ENCODE assay signal across 8 mouse cellular contexts in the genomic region with DNA sequence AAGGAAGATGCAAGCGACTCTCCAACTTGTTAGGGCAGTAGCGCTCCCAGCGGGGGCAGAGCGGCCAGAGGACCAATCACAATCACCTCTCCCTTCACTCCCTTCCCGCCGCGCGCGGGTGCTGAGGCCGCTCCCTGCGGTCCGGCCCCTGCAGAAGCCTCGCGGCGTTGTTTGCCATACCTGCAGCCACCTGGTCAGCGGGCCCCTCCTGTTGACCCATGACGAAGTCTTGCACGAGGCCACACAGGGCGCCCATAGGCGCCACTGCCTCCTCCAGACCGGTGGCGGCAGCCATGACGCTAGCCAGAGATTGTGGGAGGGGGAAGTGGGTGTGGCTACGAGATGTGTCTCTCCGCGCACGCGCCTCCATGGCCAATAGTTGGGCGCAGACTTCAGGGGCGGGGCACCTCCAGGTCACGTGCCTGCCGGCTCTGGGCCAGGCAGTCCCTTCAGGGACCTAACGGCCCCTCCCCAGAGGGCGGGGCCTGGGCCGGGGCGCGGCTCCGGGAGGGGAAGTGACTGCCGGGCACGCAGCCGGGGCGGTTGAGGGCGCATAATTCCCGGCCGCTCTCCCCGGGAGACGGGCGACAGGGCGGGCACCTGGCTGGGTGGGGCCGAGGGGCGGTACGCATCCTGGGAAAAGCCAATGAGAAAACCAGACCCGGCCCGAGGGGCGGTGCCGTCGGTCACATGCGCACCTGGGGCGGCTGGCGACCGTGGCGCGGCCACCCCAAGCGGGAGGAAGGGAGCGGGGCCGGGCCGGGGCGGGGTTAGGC. TPM values are rescaled to one million over a fixed set of nuclear protein-coding genes. Genes with fewer than 3 reads are reported as not detected.
DNase-seq lines count a peak whose midpoint lies in the region; ATAC-seq lines count a peak whose summit lies in the region.

A gene (minus strand): TSS at position 339 of the 776 bp plus-strand sequence.

- H3K4me3 ChIP-seq in forebrain, embryonic 11.5 days (ENCODE audit: low read depth, low read length): peak within 1 kb of the TSS; percentile 67
- H3K4me3 ChIP-seq in heart, embryonic 16.5 days (ENCODE audit: low read length): peak within 1 kb of the TSS; percentile 74
- peak within 1 kb of the TSS; percentile 94 for H3K4me3 ChIP-seq in liver, embryonic 15.5 days (replicated peaks)
- peak within 1 kb of the TSS; percentile 92 for H3K4me3 ChIP-seq in neural tube, embryonic 12.5 days

- H3K4me1 ChIP-seq in forebrain, embryonic 11.5 days (replicated peaks; ENCODE audit: control insufficient read depth, insufficient read depth, low read length): peaks cover 6% of the 10 kb centered on the region
- peaks cover 21% of the 10 kb centered on the region for H3K4me1 ChIP-seq in heart, embryonic 16.5 days (ENCODE audit: control insufficient read depth, insufficient read depth, low read length)
- H3K4me1 ChIP-seq in liver, embryonic 15.5 days (replicated peaks): peaks cover 44% of the 10 kb centered on the region
- peaks cover 20% of the 10 kb centered on the region for H3K4me1 ChIP-seq in neural tube, embryonic 12.5 days

- H3K9ac ChIP-seq in forebrain, embryonic 11.5 days (ENCODE audit: low read length): peak within 1 kb of the TSS; percentile 67
- H3K9ac ChIP-seq in heart, embryonic 16.5 days (ENCODE audit: low read length): peak within 1 kb of the TSS; percentile 94
- peak within 1 kb of the TSS; percentile 79 for H3K9ac ChIP-seq in liver, embryonic 15.5 days
- peak within 1 kb of the TSS; percentile 77 for H3K9ac ChIP-seq in neural tube, embryonic 12.5 days

- DNase-seq in CD8-positive naive resting alpha-beta T cell, adult 2 months (ENCODE audit: low read depth in 2 of 2, low spot score in 2 of 2): peak; percentile 98
- DNase-seq in c-Kit-positive CD71-negative TER-119-negative erythroid progenitor cells, embryonic 14.5 days (ENCODE audit: low read depth): peak; percentile 99
- DNase-seq in forebrain, embryonic 11.5 days (ENCODE audit: low spot score): peak; percentile 99
- DNase-seq in kidney, postnatal 36 days: peak; percentile 99 to 100
- peak; percentile 97 for DNase-seq in telencephalon, adult 2 months (ENCODE audit: low read depth, low spot score)

- H3K9me3 ChIP-seq in forebrain, embryonic 11.5 days (ENCODE audit: control insufficient read depth, low read length): no peaks in the 10 kb centered on the region
- H3K9me3 ChIP-seq in heart, embryonic 16.5 days (replicated peaks; ENCODE audit: control insufficient read depth, low read length): no peaks in the 10 kb centered on the region
- no peaks in the 10 kb centered on the region for H3K9me3 ChIP-seq in liver, embryonic 15.5 days (replicated peaks)
- no peaks in the 10 kb centered on the region for H3K9me3 ChIP-seq in neural tube, embryonic 12.5 days

- peak; percentile 97 for ATAC-seq in forebrain, embryonic 11.5 days (replicated peaks; ENCODE audit: low FRiP score)
- peak; percentile 93 for ATAC-seq in heart, embryonic 16.5 days (replicated peaks; ENCODE audit: extremely low read depth, insufficient read depth, low FRiP score)
- ATAC-seq in liver, embryonic 15.5 days (ENCODE audit: insufficient read depth): peak; percentile 92
- peak; percentile 96 for ATAC-seq in neural tube, embryonic 12.5 days (ENCODE audit: low FRiP score, low read depth)

- no peaks in the 10 kb centered on the region for H3K36me3 ChIP-seq in forebrain, embryonic 11.5 days (ENCODE audit: control insufficient read depth, insufficient read depth, low read length)
- H3K36me3 ChIP-seq in heart, embryonic 16.5 days (ENCODE audit: control insufficient read depth, insufficient read depth): no peaks in the 10 kb centered on the region
- H3K36me3 ChIP-seq in liver, embryonic 15.5 days (replicated peaks): no peaks in the 10 kb centered on the region; the same call in 1 of the 2 replicates
- H3K36me3 ChIP-seq in neural tube, embryonic 12.5 days: no peaks in the 10 kb centered on the region

- under 1% methylated on average over 61 of the region's 68 CpGs for WGBS in forebrain, embryonic 11.5 days
- WGBS in heart, embryonic 16.5 days: under 1% methylated on average over 68 of the region's 68 CpGs
- under 1% methylated on average over 67 of the region's 68 CpGs for WGBS in liver, embryonic 15.5 days (ENCODE audit: insufficient replicate concordance)
- WGBS in neural tube, embryonic 12.5 days: under 1% methylated on average over 66 of the region's 68 CpGs

- H3K27ac ChIP-seq in forebrain, embryonic 11.5 days (ENCODE audit: low read depth, low read length): peak within 1 kb of the TSS; percentile 63
- H3K27ac ChIP-seq in heart, embryonic 16.5 days (ENCODE audit: low read length): peak within 1 kb of the TSS; percentile 92
- H3K27ac ChIP-seq in liver, embryonic 15.5 days (replicated peaks): peak within 1 kb of the TSS; percentile 87
- no peak within 1 kb of the TSS; the same call in 1 of the 2 replicates for H3K27ac ChIP-seq in neural tube, embryonic 12.5 days

- H3K4me2 ChIP-seq in forebrain, embryonic 11.5 days (ENCODE audit: low read depth, low read length, severe bottlenecking): peak within 1 kb of the TSS; percentile 100
- peak within 1 kb of the TSS; percentile 81 for H3K4me2 ChIP-seq in heart, embryonic 16.5 days (ENCODE audit: low read depth, low read length)
- peak within 1 kb of the TSS; percentile 97 for H3K4me2 ChIP-seq in liver, embryonic 15.5 days
- peak within 1 kb of the TSS; percentile 100 for H3K4me2 ChIP-seq in neural tube, embryonic 12.5 days (replicated peaks)

- H3K27me3 ChIP-seq in forebrain, embryonic 11.5 days (ENCODE audit: control insufficient read depth, insufficient read depth, low read length): peaks cover 6% of the 10 kb centered on the region
- no peaks in the 10 kb centered on the region for H3K27me3 ChIP-seq in heart, embryonic 16.5 days (ENCODE audit: control insufficient read depth, insufficient read depth, low read length)
- H3K27me3 ChIP-seq in liver, embryonic 15.5 days: peaks cover 40% of the 10 kb centered on the region
- H3K27me3 ChIP-seq in neural tube, embryonic 12.5 days (replicated peaks): peaks cover 17% of the 10 kb centered on the region

RNA-seq across cellular contexts. Expression of the gene that starts here (rescaled TPM):
- polyA plus RNA-seq in forebrain, embryonic 11.5 days (2014; fragmentation: Nextera tagmentation; extraction: Ambion mirVana): 38.2 and 39.9 TPM in 2 replicates
- 20.7 and 24.5 TPM in 2 replicates for polyA plus RNA-seq in heart, embryonic 16.5 days (2015; fragmentation: Nextera tagmentation; extraction: Ambion mirVana)
- polyA plus RNA-seq in liver, embryonic 15.5 days (2015; fragmentation: Nextera tagmentation; extraction: Ambion mirVana): 10.1 and 10.3 TPM in 2 replicates
- 34.7 and 38.4 TPM in 2 replicates for polyA plus RNA-seq in neural tube, embryonic 12.5 days (2016; fragmentation: Nextera tagmentation; extraction: Ambion mirVana)
